Mouse (Mus musculus) kidney, embryonic 15.5 days (tissue): ENCODE results near the gene Chrnd. TPM values are rescaled to one million over a fixed set of nuclear protein-coding genes. Genes with fewer than 3 reads are reported as not detected.
A peak's percentile ranks its signal among the peaks of the same experiment; 100 is the strongest.

Experiments used
- ATAC-seq: fragments of 200-750 bp; cut with Nextera tagmentation; replicated peaks from 2 replicates; pipeline ENCODE4 v1.8.0; 2017; ENCODE audit warnings: moderate TSS enrichment; ENCODE audit not compliant: low FRiP score
- H3K27ac ChIP-seq: fragments of 300-500 bp; sonication (generic); 2 replicates; pipeline ENCODE4 v1.5.1; 2015; ENCODE audit warnings: mild to moderate bottlenecking, inconsistent platforms
- H3K27me3 ChIP-seq: fragments of 300-500 bp; sonication (generic); 2 replicates; pipeline ENCODE4 v1.6.1; 2015; ENCODE audit warnings: inconsistent platforms
- H3K36me3 ChIP-seq: fragments of 300-500 bp; sonication (generic); 2 replicates; pipeline ENCODE4 v1.6.1; 2015; ENCODE audit warnings: inconsistent platforms
- H3K4me1 ChIP-seq: fragments of 300-500 bp; sonication (generic); 2 replicates; pipeline ENCODE4 v1.6.1; 2015; ENCODE audit warnings: inconsistent platforms
- H3K4me2 ChIP-seq: fragments of 300-500 bp; sonication (generic); 2 replicates; pipeline ENCODE4 v1.6.1; 2015; ENCODE audit warnings: moderate library complexity, mild to moderate bottlenecking, inconsistent platforms
- H3K4me3 ChIP-seq: fragments of 300-500 bp; sonication (generic); replicated peaks from 2 replicates; pipeline ENCODE4 v1.5.1; 2015; ENCODE audit warnings: mild to moderate bottlenecking, inconsistent platforms
- H3K9ac ChIP-seq: fragments of 300-500 bp; sonication (generic); 2 replicates; pipeline ENCODE4 v1.6.1; 2015; ENCODE audit warnings: mild to moderate bottlenecking, inconsistent platforms
- H3K9me3 ChIP-seq: fragments of 300-500 bp; sonication (generic); replicated peaks from 2 replicates; pipeline ENCODE4 v1.6.1; 2016; ENCODE audit warnings: inconsistent platforms
- WGBS: fragments of 180-500 bp; shearing (Covaris S2); methylation state at CpG from one replicate; pipeline ENCODE4 v1.1.7; 2015; ENCODE audit warnings: mixed read lengths; 5-methylcytosine and 5-hydroxymethylcytosine counted together
- polyA plus RNA-seq: library from polyadenylated mRNA; unstranded; fragments of >200 nt; fragmentation: Nextera tagmentation; extraction: Ambion mirVana; gene quantifications from 2 replicates; pipeline ENCODE4 v1.2.1, GENCODE M21; 2015

The Chrnd gene
- polyA plus RNA-seq, 1 experiment from 2014 or later, result 1.1 TPM

DNA sequence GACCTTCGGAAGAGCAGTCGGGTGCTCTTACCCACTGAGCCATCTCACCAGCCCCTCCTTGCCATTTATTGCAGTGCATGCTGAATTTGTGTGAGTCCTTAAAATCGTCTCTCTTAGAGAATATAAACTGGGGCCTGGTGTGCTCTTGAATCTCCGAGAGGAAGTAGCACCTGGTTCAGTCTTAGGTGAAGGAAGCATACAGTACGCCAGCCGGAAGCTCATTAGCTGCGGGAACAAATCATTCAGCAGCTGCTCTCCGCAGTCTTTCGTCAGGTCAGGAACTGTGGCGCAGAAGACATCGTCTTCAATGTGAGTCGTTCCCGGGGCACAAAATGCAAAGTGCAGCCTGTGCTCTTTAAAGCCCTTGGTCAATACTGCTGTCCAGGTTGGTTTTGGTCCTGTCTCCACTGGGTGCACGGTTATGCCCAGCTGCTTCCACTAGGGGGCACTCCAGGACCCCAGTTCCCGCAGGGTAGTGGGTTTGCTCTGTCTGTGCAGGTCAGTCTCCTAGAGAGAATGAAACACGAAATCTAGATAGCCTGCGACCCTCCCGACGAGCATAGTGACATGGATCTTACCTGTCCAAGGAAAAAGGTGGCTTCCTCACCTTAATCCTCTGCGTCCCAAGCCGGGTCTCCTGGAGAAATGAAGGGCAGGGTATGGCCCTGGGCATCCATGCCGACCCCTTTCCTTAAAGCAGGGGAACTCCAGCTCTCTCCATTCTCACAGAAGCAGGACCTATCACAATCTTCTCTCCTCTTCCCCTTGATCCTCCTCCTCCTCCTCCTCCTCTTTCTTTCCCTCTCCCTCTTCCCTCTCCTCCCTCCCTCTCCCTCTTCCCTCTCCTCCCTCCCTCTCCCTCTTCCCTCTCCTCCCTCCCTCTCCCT, 55.8 kb downstream of the Chrnd start:
- H3K27me3 ChIP-seq, result no peaks in the 10 kb centered on the region
- peaks cover 3% of the 10 kb centered on the region; the same call in 1 of the 2 replicates for H3K4me1 ChIP-seq
- no peaks in the 10 kb centered on the region for H3K9me3 ChIP-seq
- no peak overlapping the region for H3K9ac ChIP-seq
- ATAC-seq, result peak; percentile 93
- no peaks in the 10 kb centered on the region for H3K36me3 ChIP-seq
- WGBS, result 24% methylated on average over 22 of the region's 22 CpGs
- peak overlapping the region; percentile 45; the same call in 1 of the 2 replicates for H3K4me2 ChIP-seq
- H3K4me3 ChIP-seq, result peak overlapping the region; percentile 11; the same call in 1 of the 2 replicates
- H3K27ac ChIP-seq, result no peak overlapping the region

Other genes with a start within 250 kb of the Chrnd start
- not detected in 2 replicates for gene Alppl2, start 100.7 kb upstream of the Chrnd start, polyA plus RNA-seq
- not detected in 2 replicates for gene Alpi, start 89.0 kb upstream of the Chrnd start, polyA plus RNA-seq
- not detected in 2 replicates for gene Akp3, start 65.6 kb upstream of the Chrnd start, polyA plus RNA-seq
- gene Ecel1, start 34.1 kb upstream of the Chrnd start, polyA plus RNA-seq, result 1.3 and 3.8 TPM in 2 replicates
- 0.09 TPM in 1 of 2 replicates, not detected in the other for gene Prss56, start 7.3 kb upstream of the Chrnd start, polyA plus RNA-seq
- gene Chrng, start 14.1 kb downstream of the Chrnd start, polyA plus RNA-seq, result 2.0 and 4.3 TPM in 2 replicates
- 164 and 168 TPM in 2 replicates for gene Eif4e2, start 23.3 kb downstream of the Chrnd start, polyA plus RNA-seq
- 5.7 and 5.8 TPM in 2 replicates for gene Efhd1, start 73.8 kb downstream of the Chrnd start, polyA plus RNA-seq
- gene Gigyf2, start 136.4 kb downstream of the Chrnd start, polyA plus RNA-seq, result 60.7 and 64.8 TPM in 2 replicates
- 0.68 and 0.90 TPM in 2 replicates for gene Kcnj13, start 204.1 kb downstream of the Chrnd start, polyA plus RNA-seq